Mouse (Mus musculus) ES-E14 (cell line): Measurements from ENCODE around the gene Ccdc183.

Experiments
- HCFC1 ChIP-seq: IDR thresholded peaks from 2 replicates; pipeline ENCODE4 v1.6.1; 2012; ENCODE audit warnings: low read length, inconsistent platforms, borderline replicate concordance; ENCODE audit not compliant: insufficient read depth
- ZC3H11A ChIP-seq: IDR thresholded peaks from 2 replicates; pipeline ENCODE4 v1.6.1; 2012; ENCODE audit warnings: low read depth, mild to moderate bottlenecking, inconsistent platforms, low read length, borderline replicate concordance

DNA sequence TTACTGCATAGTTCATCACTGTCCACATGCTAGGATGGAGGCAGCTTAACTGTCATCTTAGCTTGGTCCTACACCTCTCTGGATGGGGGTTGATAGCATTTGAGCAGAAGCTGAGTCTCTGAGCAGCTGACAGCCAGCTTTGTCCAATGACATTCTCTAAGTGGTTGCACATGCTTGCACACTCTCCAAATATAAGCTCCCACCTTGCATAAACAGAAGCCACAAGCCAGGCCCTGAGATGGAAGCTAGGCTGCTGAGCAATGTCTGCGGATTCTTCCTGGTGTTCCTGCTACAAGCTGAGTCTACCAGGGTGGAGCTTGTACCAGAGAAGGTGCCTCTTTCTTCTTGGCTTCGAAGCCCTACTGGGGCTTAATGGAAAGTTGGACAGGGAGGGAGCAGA is 35.4 kb upstream of the Ccdc183 start, which contains the start of gene Lcn8:
- TF ChIP-seq HCFC1 (no peak), ZC3H11A (no peak)
